Mouse (Mus musculus) neural tube, embryonic 15.5 days (tissue): Measurements from ENCODE around the gene Ubqln1. TPM values are rescaled to one million over a fixed set of nuclear protein-coding genes. Genes with fewer than 3 reads are reported as not detected.
A peak's percentile ranks its signal among the peaks of the same experiment; 100 is the strongest.

Experiments used
- ATAC-seq: fragments of 200-750 bp; cut with Nextera tagmentation; 2 replicates; pipeline ENCODE4 v1.8.0; 2017; ENCODE audit warnings: mild to moderate bottlenecking, moderate TSS enrichment, moderate library complexity; ENCODE audit not compliant: low FRiP score
- H3K27ac ChIP-seq: fragments of 300-500 bp; sonication (generic); replicated peaks from 2 replicates; pipeline ENCODE4 v1.5.1; 2015; ENCODE audit warnings: mild to moderate bottlenecking, inconsistent platforms
- H3K27me3 ChIP-seq: fragments of 300-500 bp; sonication (generic); replicated peaks from 2 replicates; pipeline ENCODE4 v1.6.1; 2015; ENCODE audit warnings: inconsistent platforms
- H3K36me3 ChIP-seq: fragments of 300-500 bp; sonication (generic); 2 replicates; pipeline ENCODE4 v1.6.1; 2015; ENCODE audit warnings: inconsistent platforms
- H3K4me1 ChIP-seq: fragments of 300-500 bp; sonication (generic); 2 replicates; pipeline ENCODE4 v1.6.1; 2015; ENCODE audit warnings: inconsistent platforms
- H3K4me2 ChIP-seq: fragments of 300-500 bp; sonication (generic); 2 replicates; pipeline ENCODE4 v1.6.1; 2015; ENCODE audit warnings: inconsistent platforms, mild to moderate bottlenecking, moderate library complexity
- H3K4me3 ChIP-seq: fragments of 300-500 bp; sonication (generic); replicated peaks from 2 replicates; pipeline ENCODE4 v1.5.1; 2015; ENCODE audit warnings: mild to moderate bottlenecking, inconsistent platforms
- H3K9ac ChIP-seq: fragments of 300-500 bp; sonication (generic); replicated peaks from 2 replicates; pipeline ENCODE4 v1.6.1; 2015; ENCODE audit warnings: mild to moderate bottlenecking, inconsistent platforms
- H3K9me3 ChIP-seq: fragments of 300-500 bp; sonication (generic); replicated peaks from 2 replicates; pipeline ENCODE4 v1.6.1; 2016; ENCODE audit warnings: inconsistent platforms
- WGBS: fragments of 180-500 bp; shearing (Covaris S2); methylation state at CpG from one replicate; pipeline ENCODE4 v1.1.7; 2015; ENCODE audit warnings: mixed read lengths; 5-methylcytosine and 5-hydroxymethylcytosine counted together
- polyA plus RNA-seq: library from polyadenylated mRNA; unstranded; fragments of >200 nt; fragmentation: Nextera tagmentation; extraction: Ambion mirVana; gene quantifications from 2 replicates; pipeline ENCODE4 v1.2.1, GENCODE M21; 2015

The Ubqln1 gene
- polyA plus RNA-seq, result 137 and 144 TPM in 2 replicates

GRCm38 (mm10) chr13:58215592-58216341 is at the start of gene Ubqln1:
Ubqln1 (minus strand) TSS chr13:58215653.
- H3K36me3 ChIP-seq, result no peaks in the 10 kb centered on the region
- H3K9ac ChIP-seq, result peak within 1 kb of the TSS; percentile 89
- H3K4me3 ChIP-seq, result peak within 1 kb of the TSS; percentile 100
- H3K27ac ChIP-seq, result peak within 1 kb of the TSS; percentile 96
- WGBS, result 3% methylated on average over 59 of the region's 62 CpGs
- ATAC-seq, result peak; percentile 95
- no peaks in the 10 kb centered on the region for H3K27me3 ChIP-seq
- H3K4me2 ChIP-seq, result peak within 1 kb of the TSS; percentile 82
- peaks cover 34% of the 10 kb centered on the region for H3K4me1 ChIP-seq
- no peaks in the 10 kb centered on the region for H3K9me3 ChIP-seq

GRCm38 (mm10) chr13:58263546-58263945 is 48.1 kb upstream of the Ubqln1 start:
- H3K27ac ChIP-seq, result no peak overlapping the region
- H3K36me3 ChIP-seq, result peaks cover 25% of the 10 kb centered on the region
- no peak overlapping the region for H3K4me3 ChIP-seq
- ATAC-seq, result no peak
- whole genome bisulfite sequencing, result 88% methylated on average over 8 of the region's 8 CpGs
- H3K27me3 ChIP-seq, result no peaks in the 10 kb centered on the region
- H3K9ac ChIP-seq, result no peak overlapping the region
- no peak overlapping the region for H3K4me2 ChIP-seq
- no peaks in the 10 kb centered on the region for H3K4me1 ChIP-seq
- no peaks in the 10 kb centered on the region for H3K9me3 ChIP-seq

GRCm38 (mm10) chr13:58261674-58262073 is 46.2 kb upstream of the Ubqln1 start:
- H3K4me2 ChIP-seq, result no peak overlapping the region
- no peaks in the 10 kb centered on the region for H3K27me3 ChIP-seq
- H3K36me3 ChIP-seq, result peaks cover 29% of the 10 kb centered on the region
- H3K9ac ChIP-seq, result no peak overlapping the region
- H3K9me3 ChIP-seq, result no peaks in the 10 kb centered on the region
- no peak for ATAC-seq
- H3K27ac ChIP-seq, result no peak overlapping the region
- H3K4me1 ChIP-seq, result no peaks in the 10 kb centered on the region
- no peak overlapping the region for H3K4me3 ChIP-seq
- 87% methylated on average over 4 of the region's 4 CpGs for WGBS

- whole genome bisulfite sequencing, result 85% methylated on average over 1 of the region's 1 CpGs
Observed at GRCm38 (mm10) chr13:58253268-58253667, 37.8 kb upstream of the Ubqln1 start.

GRCm38 (mm10) chr13:58248957-58249356 is 33.5 kb upstream of the Ubqln1 start:
- peaks cover 38% of the 10 kb centered on the region for H3K36me3 ChIP-seq
- 96% methylated on average over 5 of the region's 5 CpGs for WGBS
- ATAC-seq, result no peak
- H3K4me3 ChIP-seq, result no peak overlapping the region
- H3K27ac ChIP-seq, result no peak overlapping the region
- no peaks in the 10 kb centered on the region for H3K4me1 ChIP-seq
- H3K27me3 ChIP-seq, result no peaks in the 10 kb centered on the region
- H3K9me3 ChIP-seq, result no peaks in the 10 kb centered on the region
- H3K4me2 ChIP-seq, result no peak overlapping the region
- no peak overlapping the region for H3K9ac ChIP-seq

More at GRCm38 (mm10) chr13:58253268-58253667, 37.8 kb upstream of the Ubqln1 start:
- H3K36me3 ChIP-seq, result peaks cover 39% of the 10 kb centered on the region
- H3K9me3 ChIP-seq, result no peaks in the 10 kb centered on the region
- no peak overlapping the region for H3K9ac ChIP-seq
- no peak for ATAC-seq
- no peaks in the 10 kb centered on the region for H3K4me1 ChIP-seq
- H3K4me3 ChIP-seq, result no peak overlapping the region
- no peak overlapping the region for H3K27ac ChIP-seq
- H3K27me3 ChIP-seq, result no peaks in the 10 kb centered on the region
- H3K4me2 ChIP-seq, result no peak overlapping the region

- Histone ChIP-seq H3K27ac (no peak overlapping the region), H3K4me1 (no peaks in the 10 kb centered on the region), H3K9me3 (no peaks in the 10 kb centered on the region), H3K4me2 (no peak overlapping the region), H3K4me3 (no peak overlapping the region), H3K9ac (no peak overlapping the region), H3K36me3 (peaks cover 15% of the 10 kb centered on the region), H3K27me3 (no peaks in the 10 kb centered on the region)
- 81% methylated on average over 7 of the region's 7 CpGs for WGBS
- ATAC-seq, result no peak
Observed at GRCm38 (mm10) chr13:58236536-58236935, 21.1 kb upstream of the Ubqln1 start.

- no peaks in the 10 kb centered on the region for H3K4me1 ChIP-seq
- H3K36me3 ChIP-seq, result peaks cover 6% of the 10 kb centered on the region; the same call in 1 of the 2 replicates
- H3K4me2 ChIP-seq, result no peak overlapping the region
- no peak overlapping the region for H3K9ac ChIP-seq
- no peaks in the 10 kb centered on the region for H3K27me3 ChIP-seq
- ATAC-seq, result no peak
- H3K9me3 ChIP-seq, result no peaks in the 10 kb centered on the region
- WGBS, result 51% methylated on average over 5 of the region's 5 CpGs
- no peak overlapping the region for H3K4me3 ChIP-seq
- H3K27ac ChIP-seq, result no peak overlapping the region
Observed at GRCm38 (mm10) chr13:58232611-58233010, 17.2 kb upstream of the Ubqln1 start.

- no peaks in the 10 kb centered on the region for H3K4me1 ChIP-seq
- H3K9ac ChIP-seq, result no peak overlapping the region
- H3K27ac ChIP-seq, result no peak overlapping the region
Observed at GRCm38 (mm10) chr13:58232070-58232469, 16.6 kb upstream of the Ubqln1 start.

GRCm38 (mm10) chr13:58228624-58229023 is 13.2 kb upstream of the Ubqln1 start:
- ATAC-seq, result no peak
- no peaks in the 10 kb centered on the region for H3K36me3 ChIP-seq
- no peaks in the 10 kb centered on the region for H3K9me3 ChIP-seq
- 87% methylated on average over 2 of the region's 2 CpGs for WGBS
- H3K4me1 ChIP-seq, result no peaks in the 10 kb centered on the region
- no peak overlapping the region for H3K27ac ChIP-seq
- H3K9ac ChIP-seq, result no peak overlapping the region
- no peaks in the 10 kb centered on the region for H3K27me3 ChIP-seq
- H3K4me3 ChIP-seq, result no peak overlapping the region
- H3K4me2 ChIP-seq, result no peak overlapping the region

More at GRCm38 (mm10) chr13:58232070-58232469, 16.6 kb upstream of the Ubqln1 start:
- Histone ChIP-seq H3K9me3 (no peaks in the 10 kb centered on the region), H3K27me3 (no peaks in the 10 kb centered on the region), H3K4me3 (no peak overlapping the region), H3K36me3 (peaks cover 2% of the 10 kb centered on the region; the same call in 1 of the 2 replicates), H3K4me2 (no peak overlapping the region)
- WGBS, result 88% methylated on average over 8 of the region's 8 CpGs
- no peak for ATAC-seq

GRCm38 (mm10) chr13:58225694-58226093 is 10.2 kb upstream of the Ubqln1 start:
- no peaks in the 10 kb centered on the region for H3K36me3 ChIP-seq
- no peak for ATAC-seq

GRCm38 (mm10) chr13:58220206-58220605 is 4.8 kb upstream of the Ubqln1 start:
- Histone ChIP-seq H3K27me3 (no peaks in the 10 kb centered on the region), H3K27ac (no peak overlapping the region), H3K4me3 (no peak overlapping the region), H3K4me1 (peaks cover 7% of the 10 kb centered on the region), H3K4me2 (no peak overlapping the region), H3K9ac (no peak overlapping the region), H3K36me3 (no peaks in the 10 kb centered on the region), H3K9me3 (no peaks in the 10 kb centered on the region)
- 85% methylated on average over 3 of the region's 3 CpGs for WGBS
- ATAC-seq, result no peak

More at GRCm38 (mm10) chr13:58225694-58226093, 10.2 kb upstream of the Ubqln1 start:
- Histone ChIP-seq H3K27ac (no peak overlapping the region), H3K4me2 (no peak overlapping the region), H3K4me1 (no peaks in the 10 kb centered on the region), H3K27me3 (no peaks in the 10 kb centered on the region), H3K4me3 (no peak overlapping the region), H3K9me3 (no peaks in the 10 kb centered on the region), H3K9ac (no peak overlapping the region)
- WGBS, result 75% methylated on average over 8 of the region's 8 CpGs

GRCm38 (mm10) chr13:58217536-58217935 is 2.1 kb upstream of the Ubqln1 start:
- H3K4me3 ChIP-seq, result no peak overlapping the region
- H3K9ac ChIP-seq, result no peak overlapping the region
- H3K4me2 ChIP-seq, result no peak overlapping the region
- no peaks in the 10 kb centered on the region for H3K27me3 ChIP-seq
- 90% methylated on average over 2 of the region's 2 CpGs for WGBS
- no peak overlapping the region for H3K27ac ChIP-seq
- no peak for ATAC-seq
- peaks cover 26% of the 10 kb centered on the region for H3K4me1 ChIP-seq
- H3K9me3 ChIP-seq, result no peaks in the 10 kb centered on the region
- H3K36me3 ChIP-seq, result no peaks in the 10 kb centered on the region
